Mouse (Mus musculus) small intestine, adult 2 months (tissue): ENCODE results near the gene Fam208a.

Experiments used
- CTCF ChIP-seq: fragments of 200-500 bp; IDR thresholded peaks from 2 replicates; pipeline ENCODE4 v1.5.1; 2012; ENCODE audit warnings: low read depth, mild to moderate bottlenecking, control low read depth, inconsistent platforms, low read length, moderate library complexity, mixed read lengths; ENCODE audit not compliant: insufficient replicate concordance, insufficient read length; ENCODE audit errors: extremely low read depth
- POLR2A ChIP-seq: fragments of 200-500 bp; IDR thresholded peaks from 2 replicates; pipeline ENCODE4 v1.6.1; 2012; ENCODE audit warnings: low read depth, mild to moderate bottlenecking, control low read depth, inconsistent platforms, low read length, moderate library complexity

DNA sequence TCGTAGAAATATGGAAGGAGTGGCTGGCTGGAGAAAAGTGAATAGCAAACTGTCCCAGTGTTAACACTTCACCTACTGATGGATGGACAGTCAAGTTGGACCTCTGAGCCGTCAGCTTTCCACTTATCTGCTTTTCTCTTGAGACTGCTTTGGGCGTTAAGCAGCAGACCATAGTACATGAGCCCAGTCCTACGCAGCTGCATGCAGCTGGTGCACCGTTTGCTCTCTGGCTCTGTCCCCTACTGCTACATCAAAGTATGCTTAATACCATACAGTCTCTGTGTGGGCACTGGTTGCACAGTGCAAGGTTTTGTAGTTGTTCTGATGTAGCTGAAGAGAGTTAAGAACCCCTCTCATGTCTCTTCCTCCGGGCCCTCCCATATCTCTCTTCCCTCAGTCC, 28.1 kb upstream of the Fam208a start:
- no peak for TF ChIP-seq CTCF
- no peak for TF ChIP-seq POLR2A
